Mouse (Mus musculus) limb, embryonic 14.5 days (tissue): ENCODE data around the gene Ndufs2. TPM values are rescaled to one million over a fixed set of nuclear protein-coding genes. Genes with fewer than 3 reads are reported as not detected.

Source experiments
- ATAC-seq: fragments of 200-750 bp; cut with Nextera tagmentation; 2 replicates; pipeline ENCODE4 v1.8.0; 2017; ENCODE audit warnings: low read depth, moderate number of reproducible peaks, moderate TSS enrichment; ENCODE audit not compliant: low FRiP score
- DNase-seq: peaks from one replicate; pipeline ENCODE4 v3.0.0-alpha.2; 2015; ENCODE audit warnings: low spot score
- H3K27ac ChIP-seq: fragments of 300-500 bp; sonication (generic); replicated peaks from 2 replicates; pipeline ENCODE4 v1.5.1; 2014; ENCODE audit warnings: low read depth, mild to moderate bottlenecking, low read length, moderate library complexity, mixed read lengths
- H3K27me3 ChIP-seq: fragments of 300-500 bp; sonication (generic); 2 replicates; pipeline ENCODE4 v1.6.1; 2014; ENCODE audit warnings: low read length, mixed read lengths; ENCODE audit not compliant: control insufficient read depth, insufficient read depth
- H3K36me3 ChIP-seq: fragments of 300-500 bp; sonication (generic); 2 replicates; pipeline ENCODE4 v1.6.1; 2014; ENCODE audit warnings: mild to moderate bottlenecking, low read length, moderate library complexity, mixed read lengths; ENCODE audit not compliant: control insufficient read depth, insufficient read depth
- H3K4me1 ChIP-seq: fragments of 300-500 bp; sonication (generic); 2 replicates; pipeline ENCODE4 v1.6.1; 2014; ENCODE audit warnings: antibody characterized with exemption, low read length, mixed read lengths; ENCODE audit not compliant: control insufficient read depth, insufficient read depth
- H3K4me2 ChIP-seq: fragments of 300-500 bp; sonication (generic); replicated peaks from 2 replicates; pipeline ENCODE4 v1.6.1; 2014; ENCODE audit warnings: low read depth, mild to moderate bottlenecking, low read length, moderate library complexity; ENCODE audit not compliant: severe bottlenecking
- H3K4me3 ChIP-seq: fragments of 300-500 bp; sonication (generic); replicated peaks from 2 replicates; pipeline ENCODE4 v1.5.1; 2014; ENCODE audit warnings: low read length
- H3K9ac ChIP-seq: fragments of 300-500 bp; sonication (generic); 2 replicates; pipeline ENCODE4 v1.6.1; 2014; ENCODE audit warnings: mild to moderate bottlenecking, low read depth, low read length, moderate library complexity; ENCODE audit not compliant: severe bottlenecking
- H3K9me3 ChIP-seq: fragments of 300-500 bp; sonication (generic); 2 replicates; pipeline ENCODE4 v1.6.1; 2016; ENCODE audit warnings: low read length; ENCODE audit not compliant: control insufficient read depth
- POLR2A ChIP-seq: fragments of 200-500 bp; IDR thresholded peaks from 2 replicates; pipeline ENCODE4 v1.8.0; 2012; ENCODE audit warnings: inconsistent platforms, mild to moderate bottlenecking, moderate library complexity, borderline replicate concordance; ENCODE audit not compliant: insufficient read depth, insufficient read length; ENCODE audit errors: extremely low read depth
- WGBS: fragments of 180-500 bp; shearing (Covaris S2); extraction: QIAGEN DNeasy Blood & Tissue Kit; methylation state at CpG from one replicate; pipeline ENCODE4 v1.1.7; 2014; 5-methylcytosine and 5-hydroxymethylcytosine counted together
- polyA plus RNA-seq, 2 experiments: library from polyadenylated mRNA; depleted of rRNA in 1 of 2; stranded (reverse) in 1 of 2; unstranded in 1 of 2; fragments of >200 nt; fragmentation: Nextera tagmentation in 1 of 2; extraction: Ambion mirVana in 1 of 2; gene quantifications; 2 replicates each; pipeline versions ENCODE4 v1.2.1 to v1.2.3; 2012 to 2014

Gene Ndufs2
- polyA plus RNA-seq, 2 experiments: 151 to 216 TPM

- H3K27ac ChIP-seq: no peak overlapping the region
- H3K9ac ChIP-seq: no peak overlapping the region
- WGBS: 85% methylated on average over 6 of the region's 6 CpGs
- no peak for DNase-seq
- H3K36me3 ChIP-seq: peaks cover 90% of the 10 kb centered on the region
- H3K4me1 ChIP-seq: no peaks in the 10 kb centered on the region
- no peaks in the 10 kb centered on the region for H3K9me3 ChIP-seq
- no peak overlapping the region for H3K4me2 ChIP-seq
- H3K4me3 ChIP-seq: no peak overlapping the region
- H3K27me3 ChIP-seq: no peaks in the 10 kb centered on the region
- TF ChIP-seq POLR2A: no peak
- ATAC-seq: no peak
Observed at GRCm38 (mm10) chr1:171237438-171237837, 13.8 kb downstream of the Ndufs2 start.

GRCm38 (mm10) chr1:171235791-171236190 lies 15.4 kb downstream of the Ndufs2 start:
- Histone ChIP-seq H3K4me2 (no peak overlapping the region), H3K9me3 (no peaks in the 10 kb centered on the region), H3K4me3 (no peak overlapping the region), H3K4me1 (0 out of 2 replicates have a peak, but pooled peaks cover 3% of the 10 kb centered on the region), H3K27me3 (no peaks in the 10 kb centered on the region), H3K36me3 (peaks cover 73% of the 10 kb centered on the region), H3K9ac (no peak overlapping the region), H3K27ac (no peak overlapping the region)
- TF ChIP-seq POLR2A: no peak
- WGBS: 86% methylated on average over 4 of the region's 4 CpGs
- ATAC-seq (no peak), DNase-seq (no peak)

GRCm38 (mm10) chr1:171234538-171234937 lies 16.6 kb downstream of the Ndufs2 start:
- Histone ChIP-seq H3K4me2 (no peak overlapping the region), H3K4me3 (no peak overlapping the region), H3K36me3 (peaks cover 61% of the 10 kb centered on the region), H3K27ac (no peak overlapping the region), H3K27me3 (no peaks in the 10 kb centered on the region), H3K4me1 (0 out of 2 replicates have a peak, but pooled peaks cover 10% of the 10 kb centered on the region), H3K9me3 (no peaks in the 10 kb centered on the region), H3K9ac (no peak overlapping the region)
- DNase-seq (no peak), ATAC-seq (no peak)
- no peak for TF ChIP-seq POLR2A
- WGBS: 81% methylated on average over 4 of the region's 4 CpGs

- H3K9me3 ChIP-seq: no peaks in the 10 kb centered on the region
- peaks cover 58% of the 10 kb centered on the region for H3K36me3 ChIP-seq
- no peak within 1 kb of the TSS for H3K4me3 ChIP-seq
- no peaks in the 10 kb centered on the region for H3K27me3 ChIP-seq
- ATAC-seq (no peak), DNase-seq (no peak)
- H3K27ac ChIP-seq: no peak within 1 kb of the TSS
- H3K4me2 ChIP-seq: no peak within 1 kb of the TSS
- 82% methylated on average over 14 of the region's 14 CpGs for whole genome bisulfite sequencing
- TF ChIP-seq POLR2A: no peak
- H3K4me1 ChIP-seq: 0 out of 2 replicates have a peak, but pooled peaks cover 10% of the 10 kb centered on the region
- H3K9ac ChIP-seq: no peak within 1 kb of the TSS
Observed at GRCm38 (mm10) chr1:171234126-171234525, 17.1 kb downstream of the Ndufs2 start, which contains the start of gene Fcer1g. Fcer1g (minus strand) TSS chr1:171234365.

- H3K27me3 ChIP-seq: no peaks in the 10 kb centered on the region
- no peak overlapping the region for H3K9ac ChIP-seq
- peaks cover 48% of the 10 kb centered on the region for H3K36me3 ChIP-seq
- no peak overlapping the region for H3K4me2 ChIP-seq
- DNase-seq: no peak
- no peak overlapping the region for H3K27ac ChIP-seq
- no peaks in the 10 kb centered on the region for H3K9me3 ChIP-seq
- ATAC-seq: no peak
- H3K4me3 ChIP-seq: no peak overlapping the region
- H3K4me1 ChIP-seq: 0 out of 2 replicates have a peak, but pooled peaks cover 10% of the 10 kb centered on the region
- no peak for TF ChIP-seq POLR2A
- 85% methylated on average over 12 of the region's 12 CpGs for WGBS
Observed at GRCm38 (mm10) chr1:171232800-171233730, 18.1 kb downstream of the Ndufs2 start.
